Mouse (Mus musculus): Measurements from ENCODE around the gene Armc9.

- TF ChIP-seq CTCF (IDR thresholded peaks at IDR 0.05; ENCODE audit: low read depth, low read length) (no peak), POLR2A (IDR thresholded peaks at IDR 0.05; ENCODE audit: extremely low read depth, insufficient read depth, low read length) (no peak)
These were observed 11.4 kb upstream of the Armc9 start for GRCm38 (mm10) chr1:86143165-86143564.

Data from liver, adult 2 months (tissue).